Mouse (Mus musculus) heart, adult 2 months (tissue): Measurements from ENCODE around the gene Sycn.

Experiments
- CTCF ChIP-seq: fragments of 200-600 bp; IDR thresholded peaks from 2 replicates; pipeline ENCODE4 v1.8.1; 2022; ENCODE audit warnings: antibody characterized with exemption, mild to moderate bottlenecking, moderate library complexity
- EP300 ChIP-seq: fragments of 200-500 bp; IDR thresholded peaks from 2 replicates; pipeline ENCODE4 v1.6.1; 2011; ENCODE audit warnings: low read depth, low read length, control low read depth; ENCODE audit not compliant: insufficient read depth
- POLR2A ChIP-seq: fragments of 200-500 bp; IDR thresholded peaks from 2 replicates; pipeline ENCODE4 v1.6.1; 2011; ENCODE audit warnings: mild to moderate bottlenecking, low read depth, low read length, control low read depth; ENCODE audit not compliant: insufficient read depth

GRCm38 (mm10) chr7:28495426-28495825, 45.3 kb upstream of the Sycn start:
- TF ChIP-seq EP300: no peak
- no peak for TF ChIP-seq CTCF
- no peak for TF ChIP-seq POLR2A
